Mouse (Mus musculus) spleen, postnatal 10 days (tissue): ENCODE measurements around the gene Nlrc4.

ENCODE experiments used
- DNase-seq, 2 experiments: peaks; one replicate each; pipeline ENCODE4 v3.0.0; 2021 to 2022; ENCODE audit warnings: low spot score in 2 of 2

The Nlrc4 gene

DNA sequence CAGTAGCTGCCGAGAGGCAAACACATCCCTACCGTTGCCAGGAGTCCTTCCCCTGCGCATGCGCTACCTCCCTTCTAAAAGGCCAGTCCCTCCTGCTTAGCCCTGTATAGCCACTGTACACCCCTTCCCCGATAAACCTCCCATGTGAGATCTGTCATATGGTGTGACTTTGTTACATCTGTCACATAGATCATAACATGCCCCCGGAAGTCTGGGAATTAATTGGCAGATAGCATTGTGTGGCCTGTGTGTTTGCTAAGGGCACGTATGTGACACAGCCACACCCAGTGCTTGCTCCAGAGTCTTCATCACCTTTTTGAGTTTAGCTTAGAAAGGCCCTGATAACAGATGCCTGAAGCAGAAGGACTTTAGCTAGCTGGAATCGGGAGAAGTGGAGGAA is 28.9 kb downstream of the Nlrc4 start:
- DNase-seq = no peak

DNA sequence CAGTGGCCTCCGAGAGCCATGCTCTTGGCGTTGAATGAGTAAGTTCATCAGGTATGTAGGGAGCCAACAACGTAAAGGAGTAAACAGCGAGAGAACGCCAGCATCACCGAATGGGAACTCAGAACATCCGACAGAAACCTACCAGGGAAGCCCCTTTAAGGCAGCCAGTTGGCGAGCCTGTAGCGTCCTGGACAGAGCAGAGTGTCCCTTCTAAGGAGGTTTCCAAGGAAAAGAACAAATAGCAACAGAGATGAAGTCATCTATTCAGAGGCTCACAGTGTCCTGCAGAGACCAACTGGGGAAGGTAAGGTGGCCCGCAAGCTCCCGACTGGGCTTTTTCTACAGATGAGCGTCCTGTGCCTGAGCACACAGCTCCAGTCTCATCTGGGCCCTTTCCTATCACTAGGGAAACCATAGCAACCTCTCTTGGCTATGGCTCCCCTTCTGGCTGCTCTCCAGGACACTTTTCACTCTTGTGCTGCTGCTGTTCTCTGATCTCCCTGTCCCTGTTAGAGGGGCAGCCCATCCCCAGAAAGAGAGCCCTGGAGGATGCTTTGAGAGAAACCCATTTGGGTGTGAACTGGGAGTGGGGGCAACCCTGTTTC is 34.4 kb downstream of the Nlrc4 start:
- no peak for DNase-seq

DNA sequence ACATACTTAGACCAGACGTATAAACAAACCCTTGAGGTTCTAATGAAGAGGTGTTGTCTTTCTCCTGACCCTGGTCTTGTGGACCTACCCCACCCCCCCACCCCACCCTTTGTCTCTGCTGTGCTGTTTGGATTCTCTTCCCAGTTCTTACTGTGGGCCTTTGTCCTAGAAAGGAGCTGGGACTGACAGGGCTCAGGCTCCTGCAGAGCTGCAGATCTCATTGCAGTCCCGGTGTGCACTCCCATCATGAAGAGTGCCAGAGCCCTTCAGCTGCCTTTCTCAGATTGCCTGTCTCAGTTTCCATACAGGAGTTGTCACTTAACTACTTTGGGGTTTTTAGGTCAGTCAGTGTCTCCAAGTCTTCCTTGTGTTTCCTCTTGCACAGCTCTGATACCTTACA is 38.3 kb downstream of the Nlrc4 start:
- no peak for DNase-seq

DNA sequence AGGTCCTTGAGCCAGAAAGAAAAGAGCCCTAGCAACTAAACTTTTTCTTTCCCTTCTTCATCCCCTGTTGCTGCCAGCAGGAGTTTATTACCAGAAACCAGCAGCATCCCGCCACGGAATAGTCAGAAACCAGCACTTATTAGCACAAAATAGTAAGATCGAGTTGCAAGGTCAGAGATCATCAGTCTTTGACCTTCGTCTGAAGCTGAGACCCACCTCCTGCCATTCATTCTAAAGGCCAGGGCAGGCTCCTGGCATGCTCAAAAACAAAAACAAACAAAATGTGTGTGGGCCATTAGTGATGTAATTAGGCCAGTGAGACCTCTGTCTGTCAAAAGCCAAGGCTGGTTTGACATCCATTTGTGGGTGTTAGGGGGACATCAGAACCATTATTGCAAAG is 40.8 kb downstream of the Nlrc4 start:
- DNase-seq = no peak

DNA sequence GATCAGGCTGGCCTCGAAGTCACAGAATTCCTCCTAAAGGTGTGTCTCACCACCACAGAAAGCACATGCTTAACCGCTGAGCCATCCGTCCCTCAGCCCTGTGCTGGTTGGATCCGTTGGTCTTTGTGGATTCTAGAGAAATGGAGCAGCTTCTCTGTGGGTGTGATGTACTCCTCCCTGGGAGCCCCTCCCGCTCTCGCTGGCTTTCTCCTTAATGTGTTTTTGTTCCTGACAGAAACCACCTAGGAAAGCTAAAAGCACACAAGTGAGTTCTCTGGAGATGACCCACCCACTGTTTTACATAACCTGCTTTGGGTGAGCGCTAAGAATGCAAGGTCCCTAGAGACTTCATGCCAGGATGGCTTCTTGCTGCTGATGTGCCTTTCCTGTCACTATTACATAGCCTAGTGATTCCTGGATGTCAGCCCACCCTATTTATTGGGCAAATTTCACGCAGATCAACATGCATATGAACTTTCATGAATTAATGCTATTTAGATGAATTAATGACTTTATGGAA is 42.0 kb downstream of the Nlrc4 start:
- DNase-seq = no peak

DNA sequence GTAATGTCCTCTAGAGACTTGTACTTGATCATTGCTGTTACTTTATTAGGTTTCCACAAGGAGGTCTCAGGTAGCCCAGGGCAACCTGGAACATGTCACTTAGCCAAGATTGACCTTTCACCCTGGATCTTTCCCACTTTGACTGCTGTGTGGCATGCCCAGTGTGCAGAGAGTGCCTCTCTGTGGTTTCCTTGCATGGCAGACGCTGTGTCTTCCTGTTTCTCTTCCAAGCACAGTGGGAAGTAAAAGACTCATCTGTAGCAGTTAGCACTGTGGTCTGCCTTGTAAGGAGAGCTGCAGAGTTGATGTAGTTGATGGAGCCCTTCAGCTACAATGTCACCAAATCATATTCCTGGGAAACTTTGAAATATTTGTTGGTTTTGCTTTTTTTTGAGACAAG is 44.3 kb downstream of the Nlrc4 start:
- no peak for DNase-seq

DNA sequence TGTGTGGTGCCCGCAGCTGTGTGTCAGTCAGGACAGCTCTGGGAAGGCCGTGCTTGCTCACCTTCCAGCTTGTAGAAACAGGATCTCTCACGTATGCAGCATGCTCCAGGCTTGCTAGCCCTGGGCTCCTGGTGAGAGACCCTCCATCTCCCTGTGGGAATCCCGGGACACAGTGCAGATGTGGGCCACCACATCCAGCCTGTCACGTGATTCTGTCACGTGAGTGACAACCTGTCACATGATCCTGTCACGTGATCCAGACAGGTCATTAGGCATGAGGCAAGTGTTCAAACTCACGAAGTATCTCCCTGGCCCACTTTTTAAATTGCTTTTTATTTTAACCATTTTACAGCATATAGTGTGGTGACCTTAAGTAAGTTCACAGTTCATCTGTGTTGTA is 45.6 kb downstream of the Nlrc4 start:
- DNase-seq = no peak

DNA sequence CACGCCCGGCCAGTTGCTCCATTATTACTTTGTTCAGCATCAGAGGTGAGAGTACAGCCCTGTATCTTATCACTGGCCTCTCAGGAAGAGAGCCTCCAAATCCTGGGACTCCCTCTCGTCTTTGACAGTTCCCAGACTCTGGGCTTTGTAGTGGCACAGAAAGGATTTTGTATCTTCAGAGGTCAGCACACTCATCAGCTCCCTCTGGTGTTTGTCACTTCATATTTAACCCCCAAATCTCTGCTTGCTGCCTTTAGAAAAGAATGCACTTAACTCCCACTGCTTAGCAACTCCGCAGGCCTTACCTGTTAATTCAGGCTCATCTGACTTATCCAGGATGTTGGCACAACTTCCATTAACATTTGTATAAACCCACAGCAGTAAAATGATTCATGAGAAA is 49.2 kb downstream of the Nlrc4 start:
- no peak for DNase-seq

DNA sequence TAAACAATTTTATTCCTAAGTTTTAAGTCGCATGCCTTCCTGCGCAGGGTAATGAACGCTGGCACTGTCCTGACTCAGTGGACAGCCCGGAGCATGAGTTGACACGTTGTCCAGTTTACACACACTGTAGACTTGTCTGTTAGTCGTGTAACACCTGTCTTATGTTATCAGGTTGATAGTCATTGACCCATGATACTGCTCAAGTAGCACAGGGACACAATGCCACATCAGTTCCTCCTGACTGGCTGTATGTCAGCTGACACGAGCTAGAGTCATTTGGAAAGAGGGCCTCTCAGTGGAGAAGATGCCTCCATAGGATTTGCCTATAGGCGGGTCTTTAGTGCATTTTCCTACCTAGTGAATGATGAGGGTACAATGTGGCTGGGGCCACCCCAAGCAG is 52.5 kb downstream of the Nlrc4 start:
- no peak for DNase-seq

DNA sequence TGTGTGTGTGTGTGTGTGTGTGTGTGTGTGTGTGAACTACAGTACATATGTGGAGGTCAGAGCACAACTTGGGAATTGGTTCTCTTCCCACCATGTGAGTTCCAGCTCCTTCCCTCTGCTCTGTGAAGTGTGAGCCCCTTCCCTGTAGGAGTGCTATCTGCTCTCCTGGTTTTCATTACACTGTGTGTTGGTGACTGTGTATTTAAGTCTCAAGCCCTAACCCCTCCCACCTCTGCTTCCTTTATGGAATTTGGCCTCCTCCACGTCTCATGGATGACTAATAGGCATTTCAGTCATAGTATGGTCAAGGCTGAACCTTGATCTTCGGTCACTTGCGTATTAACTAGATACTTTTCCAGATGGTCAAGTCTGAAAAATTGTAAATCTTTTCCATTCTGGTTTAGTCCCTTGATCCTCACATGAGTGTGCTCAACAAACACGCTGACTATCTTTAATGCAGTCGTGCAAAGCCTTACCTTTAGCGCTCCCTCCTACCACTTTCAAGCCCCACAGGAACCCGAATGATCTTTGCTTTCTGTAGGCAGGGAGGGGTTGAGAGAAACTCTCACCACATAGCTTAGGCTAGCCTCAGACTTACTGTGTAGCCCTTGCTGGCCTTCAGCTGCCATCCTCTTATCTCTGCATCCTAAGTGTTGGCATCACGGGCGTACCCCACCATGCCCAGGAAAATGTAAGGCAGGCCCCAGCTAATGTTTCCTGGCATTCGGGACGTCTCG is 56.3 kb downstream of the Nlrc4 start:
- DNase-seq = no peak

DNA sequence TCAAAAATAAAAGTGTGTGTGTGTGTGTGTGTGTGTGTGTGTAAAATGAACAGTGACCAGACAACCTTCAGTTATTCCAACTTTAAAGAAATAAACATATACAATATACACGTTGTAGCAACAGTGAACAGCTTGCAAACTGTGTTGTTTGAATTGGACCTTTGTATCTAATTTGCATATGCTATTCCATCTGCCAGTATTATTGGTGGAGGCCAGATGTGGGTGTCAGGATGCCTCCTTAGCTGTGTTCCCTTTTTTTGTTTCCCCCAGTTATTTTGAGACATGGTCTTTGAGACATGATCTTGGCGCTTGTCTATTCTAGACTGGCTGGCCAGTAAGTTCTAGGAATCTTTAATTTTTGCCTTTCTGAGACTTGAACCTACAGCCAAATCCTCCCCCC is 61.8 kb downstream of the Nlrc4 start:
- DNase-seq = no peak

DNA sequence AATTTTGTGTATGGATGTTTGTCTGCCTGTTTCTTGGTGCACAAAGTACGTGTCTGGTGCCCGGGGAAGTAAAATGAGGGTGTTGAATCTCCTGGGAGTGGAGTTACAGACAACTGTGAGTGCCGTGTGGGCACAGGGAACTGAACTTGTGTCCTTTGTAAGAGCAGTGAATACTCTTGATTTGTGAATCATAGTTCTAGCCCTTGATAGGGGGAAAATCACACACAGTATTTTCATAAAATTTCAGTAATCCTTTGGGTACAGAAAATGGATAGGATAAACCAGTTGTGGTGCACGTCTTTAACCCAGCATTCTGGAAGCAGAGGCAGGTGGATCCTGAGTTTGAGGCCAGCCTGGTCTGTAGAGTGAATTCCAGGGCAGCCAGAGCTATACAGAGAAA is 62.2 kb downstream of the Nlrc4 start:
- no peak for DNase-seq

DNA sequence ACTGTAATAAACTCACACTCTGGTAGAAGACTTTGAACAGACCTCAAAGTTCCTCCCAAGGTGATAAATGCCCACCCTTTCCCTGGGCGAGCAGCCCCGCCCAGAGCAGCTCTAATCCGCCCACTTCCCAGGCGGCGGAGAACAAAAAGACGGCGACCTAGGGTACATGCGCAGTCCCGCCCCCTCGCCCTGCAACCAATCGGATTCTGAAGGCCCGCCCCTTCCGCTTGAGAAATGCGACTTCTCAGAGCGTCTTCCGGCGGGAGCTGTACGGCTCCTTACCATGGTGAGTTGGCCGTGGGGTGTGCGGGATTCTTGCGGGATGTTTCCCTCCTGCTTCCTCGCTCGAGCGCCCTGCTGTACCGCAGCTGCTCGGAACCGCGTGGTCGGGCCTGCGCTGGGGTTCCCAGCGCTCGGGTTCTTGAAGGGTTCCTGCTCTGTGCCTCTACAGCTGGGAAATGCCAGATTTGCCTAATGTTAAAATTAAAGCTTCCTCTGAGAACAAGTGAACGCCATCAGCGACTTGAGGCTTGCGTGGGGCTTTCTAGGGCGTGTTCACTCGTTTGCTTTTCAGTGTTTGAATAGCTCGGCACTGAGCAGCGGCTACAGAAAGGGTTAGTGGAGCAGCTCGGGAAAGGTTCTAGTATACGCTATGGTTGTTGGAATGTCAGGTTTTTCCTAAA is 63.4 kb downstream of the Nlrc4 start, which contains the start of gene Slc30a6:
TSS of gene Slc30a6 (plus strand) at position 226 of the 683 bp plus-strand sequence.
- peak; percentile 91 to 98 for DNase-seq

DNA sequence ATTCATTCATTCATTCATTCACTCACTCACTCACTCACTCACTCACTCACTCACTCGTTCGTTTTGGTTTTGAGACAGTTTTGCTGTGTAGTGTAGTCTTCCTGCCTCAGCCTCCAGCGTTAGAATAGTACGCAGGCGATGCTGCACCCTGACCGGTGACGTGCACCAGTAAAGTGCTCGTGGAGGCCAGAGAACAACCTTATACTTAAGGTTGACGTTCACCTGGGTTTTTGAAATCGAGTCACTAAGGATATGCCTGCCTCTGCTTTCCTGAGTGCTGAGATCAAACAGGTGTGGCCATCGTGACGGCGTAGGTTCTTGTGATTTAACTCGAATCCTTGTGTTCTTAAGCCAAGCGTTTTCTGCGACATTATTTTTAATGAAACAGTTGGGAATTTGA is 64.1 kb downstream of the Nlrc4 start:
- peak; percentile 12 to 19 for DNase-seq

DNA sequence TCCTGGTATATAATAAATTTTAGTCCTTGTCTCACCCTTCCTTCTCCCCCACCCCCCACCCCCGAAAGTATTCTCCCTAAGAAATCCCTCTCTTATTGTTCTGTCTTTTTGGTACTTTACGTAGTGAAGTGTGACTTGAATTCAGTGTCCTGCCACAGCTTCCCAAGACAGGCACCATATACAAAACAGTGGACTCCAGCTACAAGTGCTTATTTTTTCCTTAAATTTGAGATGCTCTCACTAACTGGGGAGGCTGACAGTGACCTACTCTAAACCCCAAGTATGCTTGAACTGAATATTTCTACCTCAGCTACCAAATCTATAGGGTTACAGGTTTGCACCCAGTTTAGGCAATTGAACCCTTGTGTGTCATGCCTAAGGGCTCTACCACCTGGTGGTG is 64.6 kb downstream of the Nlrc4 start:
- no peak for DNase-seq

DNA sequence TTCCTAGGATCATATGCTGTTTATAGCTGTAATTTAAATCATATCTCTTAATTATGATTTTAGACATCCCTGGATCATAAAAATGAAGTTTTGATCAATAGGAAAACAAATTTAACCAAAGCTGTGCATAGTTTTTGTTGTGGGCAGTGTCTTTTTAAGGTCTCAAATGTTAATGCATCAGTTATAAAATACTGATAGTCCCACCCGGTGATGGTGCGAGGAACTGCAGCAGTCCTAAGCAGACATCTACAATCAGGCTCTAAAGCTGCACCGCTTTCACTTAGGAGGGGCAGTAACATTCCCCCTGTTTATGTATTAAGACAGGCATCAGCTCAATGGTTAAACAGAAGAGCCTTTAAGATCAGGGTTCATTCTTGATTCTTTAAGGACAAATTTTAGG is 69.1 kb downstream of the Nlrc4 start:
- peak in 1 of 2 experiments; percentile 29 for DNase-seq

DNA sequence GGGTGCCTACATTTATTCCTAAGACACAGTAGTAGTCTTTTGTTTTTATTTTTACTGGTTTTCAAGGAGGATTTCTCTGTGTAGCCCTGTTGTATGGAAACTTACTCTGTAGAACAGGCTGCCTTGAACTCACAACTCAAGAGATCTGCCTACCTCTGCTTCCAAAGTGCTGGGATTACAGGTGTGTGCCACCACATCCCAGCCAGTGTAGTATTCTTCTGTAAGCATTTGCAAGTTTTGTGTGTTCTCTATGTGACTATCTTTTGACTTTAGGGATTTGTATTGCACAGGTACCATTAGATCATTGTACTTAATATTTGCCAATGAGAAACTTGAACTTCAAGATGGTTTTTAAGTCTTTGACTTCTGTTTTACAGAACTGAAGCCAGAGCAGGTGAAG is 72.3 kb downstream of the Nlrc4 start:
- DNase-seq = no peak

DNA sequence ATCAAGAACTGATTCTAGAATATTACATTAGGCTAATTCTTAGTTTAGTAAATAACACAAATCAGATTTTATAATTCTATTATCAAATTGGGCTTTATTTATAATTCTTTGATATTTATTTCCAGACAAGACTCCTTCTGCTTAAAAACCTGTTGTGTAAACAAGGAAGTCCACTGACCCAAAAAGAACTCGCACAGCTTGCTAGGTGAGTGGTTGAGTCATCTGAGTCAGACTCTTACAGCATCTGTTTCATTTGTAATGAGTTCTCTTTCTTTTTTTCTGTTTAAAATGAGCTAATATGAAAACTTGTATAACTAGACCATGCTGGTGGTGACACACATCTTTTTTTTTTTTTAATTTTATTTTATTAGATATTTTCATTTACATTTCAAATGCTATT is 82.0 kb downstream of the Nlrc4 start:
- DNase-seq = no peak
